Mouse (Mus musculus) stomach, postnatal 0 days (tissue): Measurements from ENCODE around the gene Tmem205. TPM values are rescaled to one million over a fixed set of nuclear protein-coding genes. Genes with fewer than 3 reads are reported as not detected.
A peak's percentile ranks its signal among the peaks of the same experiment; 100 is the strongest.

Experiments
- ATAC-seq: fragments of 200-750 bp; cut with Nextera tagmentation; 2 replicates; pipeline ENCODE4 v1.8.0; 2017; ENCODE audit not compliant: low FRiP score, low TSS enrichment
- DNase-seq: peaks from one replicate; pipeline ENCODE4 v3.0.0-alpha.2; 2016; ENCODE audit warnings: low spot score
- H3K27ac ChIP-seq: fragments of 300-500 bp; sonication (generic); replicated peaks from 2 replicates; pipeline ENCODE4 v1.5.1; 2014; ENCODE audit warnings: mild to moderate bottlenecking, control low read depth
- H3K27me3 ChIP-seq: fragments of 300-500 bp; sonication (generic); 2 replicates; pipeline ENCODE4 v1.6.1; 2014; ENCODE audit warnings: low read length; ENCODE audit not compliant: control insufficient read depth, insufficient read depth
- H3K36me3 ChIP-seq: fragments of 300-500 bp; sonication (generic); 2 replicates; pipeline ENCODE4 v1.6.1; 2014; ENCODE audit warnings: low read length, mixed read lengths; ENCODE audit not compliant: control insufficient read depth, insufficient read depth
- H3K4me1 ChIP-seq: fragments of 300-500 bp; sonication (generic); replicated peaks from 2 replicates; pipeline ENCODE4 v1.6.1; 2014; ENCODE audit warnings: antibody characterized with exemption; ENCODE audit not compliant: control insufficient read depth, insufficient read depth
- H3K4me2 ChIP-seq: fragments of 300-500 bp; sonication (generic); replicated peaks from 2 replicates; pipeline ENCODE4 v1.6.1; 2014; ENCODE audit warnings: low read depth, mild to moderate bottlenecking, control low read depth, moderate library complexity
- H3K4me3 ChIP-seq: fragments of 300-500 bp; sonication (generic); 2 replicates; pipeline ENCODE4 v1.5.1; 2014; ENCODE audit warnings: low read depth, low read length, control low read depth
- H3K9ac ChIP-seq: fragments of 300-500 bp; sonication (generic); 2 replicates; pipeline ENCODE4 v1.6.1; 2014; ENCODE audit warnings: mild to moderate bottlenecking, low read length, control low read depth, mixed read lengths
- H3K9me3 ChIP-seq: fragments of 300-500 bp; sonication (generic); 2 replicates; pipeline ENCODE4 v1.6.1; 2016; ENCODE audit warnings: low read length; ENCODE audit not compliant: control insufficient read depth
- CTCF ChIP-seq: IDR thresholded peaks from 2 replicates; pipeline ENCODE4 v1.5.1; 2016; ENCODE audit warnings: antibody characterized with exemption, low read depth, mild to moderate bottlenecking, moderate library complexity
- EP300 ChIP-seq: optimal IDR thresholded peaks from 2 replicates; pipeline ENCODE3; 2016; ENCODE audit warnings: antibody characterized with exemption
- WGBS: fragments of 180-500 bp; shearing (Covaris S2); extraction: QIAGEN DNeasy Blood & Tissue Kit; methylation state at CpG from one replicate; pipeline ENCODE4 v1.1.7; 2014; 5-methylcytosine and 5-hydroxymethylcytosine counted together
- polyA plus RNA-seq: library from polyadenylated mRNA; unstranded; fragments of >200 nt; fragmentation: Nextera tagmentation; extraction: Ambion mirVana; gene quantifications from 2 replicates; pipeline ENCODE4 v1.2.1, GENCODE M21; 2015

The Tmem205 gene
- 95.0 and 95.7 TPM in 2 replicates for polyA plus RNA-seq

DNA sequence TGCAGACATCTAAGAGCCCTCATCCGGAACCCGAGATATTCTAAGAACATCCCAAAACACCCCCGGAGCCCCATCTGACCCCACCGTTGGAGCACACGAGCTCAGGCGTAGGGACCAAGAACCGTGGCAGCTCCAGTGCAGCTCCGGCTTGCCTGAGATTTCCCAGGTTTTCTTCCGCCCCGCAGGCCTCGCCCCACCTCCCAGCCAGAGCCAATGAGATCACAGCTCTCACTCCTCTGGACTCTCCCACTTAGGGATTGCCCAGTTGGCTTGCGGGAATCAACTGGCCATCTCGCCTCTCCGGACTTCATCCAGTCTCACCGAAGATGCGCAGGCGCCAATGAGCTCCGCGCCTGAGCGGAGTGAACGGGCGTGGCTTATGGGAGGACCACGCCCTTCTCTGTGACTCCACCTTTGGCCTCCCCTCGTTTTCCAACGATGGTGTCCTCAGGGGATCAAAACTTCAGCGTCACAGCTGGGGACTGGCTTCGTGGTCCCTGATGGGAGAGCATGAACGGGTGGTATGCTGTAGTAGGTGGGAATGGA lies at the start of gene Tmem205, which contains the start of gene Ccdc159:
Gene Tmem205, minus strand, starts transcription at position 349 of the 546 bp plus-strand sequence.
Gene Ccdc159, plus strand, starts transcription at position 264 of the 546 bp plus-strand sequence.
- H3K27ac ChIP-seq, result peak within 1 kb of the TSS; percentile 79
- H3K9me3 ChIP-seq, result no peaks in the 10 kb centered on the region
- peak within 1 kb of the TSS; percentile 60 for H3K4me2 ChIP-seq
- H3K27me3 ChIP-seq, result no peaks in the 10 kb centered on the region
- ATAC-seq (peak; percentile 96), DNase-seq (peak; percentile 95)
- peak within 1 kb of the TSS; percentile 60 for H3K9ac ChIP-seq
- no peaks in the 10 kb centered on the region for H3K36me3 ChIP-seq
- peak within 1 kb of the TSS; percentile 47 for H3K4me3 ChIP-seq
- H3K4me1 ChIP-seq, result 0 out of 2 replicates have a peak, but pooled peaks cover 6% of the 10 kb centered on the region
- WGBS, result 1% methylated on average over 28 of the region's 28 CpGs
- TF ChIP-seq CTCF (no peak), EP300 (no peak)

DNA sequence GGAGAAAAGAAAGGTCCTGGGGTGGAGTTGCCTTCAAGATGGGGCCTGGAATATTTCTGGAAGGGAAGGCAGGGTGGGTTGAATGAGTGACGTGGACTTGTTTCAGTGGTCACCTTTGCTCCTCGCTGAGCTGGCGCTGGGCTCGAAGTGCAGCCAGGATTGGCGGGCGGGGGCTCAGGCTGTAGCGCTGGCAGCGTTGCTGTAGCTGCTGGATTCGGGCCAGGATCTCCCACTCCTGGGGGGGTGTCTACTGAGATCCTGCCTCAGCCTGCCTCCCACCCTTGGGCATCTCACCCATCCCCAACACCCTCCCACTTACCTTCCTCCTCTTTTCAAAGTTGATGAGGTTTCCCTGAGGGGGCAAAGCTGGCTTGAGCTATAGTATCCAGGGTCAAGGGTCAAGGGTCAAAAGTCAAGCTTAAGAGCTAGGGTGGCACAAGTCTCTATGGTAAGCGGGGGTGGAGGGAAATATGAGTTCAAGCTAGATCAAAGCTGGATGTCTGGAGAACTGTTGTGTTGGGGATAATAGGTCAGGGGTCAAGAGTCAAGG lies 49.3 kb upstream of the Tmem205 start:
- DNase-seq (no peak), ATAC-seq (no peak)
- no peak overlapping the region for H3K9ac ChIP-seq
- TF ChIP-seq CTCF (no peak), EP300 (no peak)
- H3K27me3 ChIP-seq, result no peaks in the 10 kb centered on the region
- H3K9me3 ChIP-seq, result no peaks in the 10 kb centered on the region
- no peak overlapping the region for H3K4me2 ChIP-seq
- 81% methylated on average over 9 of the region's 10 CpGs for whole genome bisulfite sequencing
- H3K4me3 ChIP-seq, result no peak overlapping the region
- no peaks in the 10 kb centered on the region for H3K36me3 ChIP-seq
- no peaks in the 10 kb centered on the region for H3K4me1 ChIP-seq
- H3K27ac ChIP-seq, result no peak overlapping the region

DNA sequence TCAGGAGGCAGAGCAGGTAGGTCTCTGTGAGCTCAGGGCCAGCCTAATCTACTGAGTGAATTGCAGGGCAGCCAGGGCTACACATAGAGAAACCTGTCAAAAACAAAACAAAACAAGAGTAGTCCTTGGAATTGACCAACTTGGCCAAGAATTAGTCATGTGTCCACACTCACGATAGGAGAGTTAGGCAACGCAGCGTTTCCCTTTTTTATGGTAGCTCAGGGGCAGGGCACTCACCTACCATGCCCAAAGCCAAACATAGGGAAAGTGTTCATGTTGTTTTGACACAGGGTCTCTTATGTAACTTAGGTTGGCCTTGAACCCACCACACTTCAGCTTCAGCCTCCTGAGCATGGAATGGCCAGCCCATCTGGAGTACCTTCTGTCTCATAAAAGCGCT lies 41.9 kb upstream of the Tmem205 start:
- no peak for ATAC-seq
- 85% methylated on average over 4 of the region's 4 CpGs for WGBS
- no peak for TF ChIP-seq CTCF
- no peak for TF ChIP-seq EP300

GRCm38 (mm10) chr9:21968883-21969282 lies 41.5 kb upstream of the Tmem205 start:
- no peak overlapping the region for H3K9ac ChIP-seq
- H3K4me3 ChIP-seq, result no peak overlapping the region
- H3K4me2 ChIP-seq, result no peak overlapping the region
- H3K9me3 ChIP-seq, result no peaks in the 10 kb centered on the region
- H3K27me3 ChIP-seq, result no peaks in the 10 kb centered on the region
- no peak overlapping the region for H3K27ac ChIP-seq
- DNase-seq, result no peak
- TF ChIP-seq EP300 (no peak), CTCF (no peak)
- ATAC-seq, result no peak
- H3K4me1 ChIP-seq, result no peaks in the 10 kb centered on the region
- no peaks in the 10 kb centered on the region for H3K36me3 ChIP-seq
- WGBS, result 33% methylated on average over 6 of the region's 6 CpGs

More for the DNA sequence above, 41.9 kb upstream of the Tmem205 start:
- H3K9me3 ChIP-seq, result no peaks in the 10 kb centered on the region
- no peak overlapping the region for H3K4me3 ChIP-seq
- H3K27ac ChIP-seq, result no peak overlapping the region
- H3K27me3 ChIP-seq, result no peaks in the 10 kb centered on the region
- DNase-seq, result no peak
- H3K9ac ChIP-seq, result no peak overlapping the region
- H3K36me3 ChIP-seq, result no peaks in the 10 kb centered on the region
- H3K4me1 ChIP-seq, result no peaks in the 10 kb centered on the region
- no peak overlapping the region for H3K4me2 ChIP-seq

- ATAC-seq, result no peak
- peak within 1 kb of the TSS; percentile 31; the same call in 1 of the 2 replicates for H3K9ac ChIP-seq
- no peaks in the 10 kb centered on the region for H3K9me3 ChIP-seq
- 23% methylated on average over 8 of the region's 8 CpGs for WGBS
- peak within 1 kb of the TSS; percentile 90 for H3K4me2 ChIP-seq
- H3K36me3 ChIP-seq, result no peaks in the 10 kb centered on the region
- no peak within 1 kb of the TSS for H3K27ac ChIP-seq
- TF ChIP-seq EP300 (no peak), CTCF (no peak)
- DNase-seq, result peak; percentile 56
- H3K4me1 ChIP-seq, result peaks cover 2% of the 10 kb centered on the region; the same call in 1 of the 2 replicates
- no peaks in the 10 kb centered on the region for H3K27me3 ChIP-seq
- H3K4me3 ChIP-seq, result peak within 1 kb of the TSS; percentile 44
Measured at GRCm38 (mm10) chr9:21963417-21963816, 36.1 kb upstream of the Tmem205 start, which contains the start of gene Epor. TSS of gene Epor (minus strand) at chr9:21963506.
